Mouse (Mus musculus): ENCODE data around the gene Sae1. TPM values are rescaled to one million over a fixed set of nuclear protein-coding genes. Genes with fewer than 3 reads are reported as not detected.
A peak's percentile ranks its signal among the peaks of the same experiment; 100 is the strongest.

Gene Sae1
- polyA plus RNA-seq, 1 experiment: 256 TPM

DNA sequence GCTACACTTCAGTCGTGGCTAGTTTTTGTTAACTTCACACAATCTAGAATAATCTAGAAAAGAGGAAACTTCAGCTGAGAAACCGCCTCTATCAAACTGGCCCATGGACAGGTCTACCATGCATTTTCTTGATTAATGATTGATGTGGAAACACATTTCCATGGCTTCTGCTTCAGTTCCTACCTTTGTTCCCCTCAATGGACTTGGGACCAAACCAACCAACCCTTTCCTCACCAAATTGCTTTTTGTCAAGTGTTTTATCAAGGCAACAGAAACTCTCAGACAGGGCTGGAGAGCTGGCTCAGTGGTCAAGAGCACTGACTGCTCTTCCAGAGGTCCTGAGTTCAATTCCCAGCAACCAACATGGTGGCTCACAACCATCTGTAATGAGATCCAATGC lies 17.0 kb downstream of the Sae1 start:
- H3K9ac ChIP-seq (ENCODE audit: low read depth, poor library complexity, severe bottlenecking): no peak overlapping the region
- TF ChIP-seq CTCF (IDR thresholded peaks at IDR 0.05; ENCODE audit: low read depth, low read length): no peak
- TF ChIP-seq EP300 (IDR thresholded peaks at IDR 0.05; ENCODE audit: insufficient read depth, low read depth, low read length): no peak
- TF ChIP-seq POLR2A (IDR thresholded peaks at IDR 0.05; ENCODE audit: insufficient read depth, low read length): no peak
- H3K4me3 ChIP-seq (ENCODE audit: low read depth, low read length): no peak overlapping the region
- H3K27me3 ChIP-seq (ENCODE audit: control insufficient read depth, insufficient read depth, low read length, poor library complexity, severe bottlenecking): no peaks in the 10 kb centered on the region
- H3K36me3 ChIP-seq (ENCODE audit: control insufficient read depth, insufficient read depth, low read length, poor library complexity, severe bottlenecking): peaks cover 91% of the 10 kb centered on the region
- H3K9me3 ChIP-seq (replicated peaks; ENCODE audit: control insufficient read depth, insufficient read depth, low read length, poor library complexity, severe bottlenecking): no peaks in the 10 kb centered on the region
- no peak overlapping the region for H3K27ac ChIP-seq (ENCODE audit: insufficient read depth, low read length)
- peaks cover 2% of the 10 kb centered on the region for H3K4me1 ChIP-seq (ENCODE audit: control insufficient read depth, insufficient read depth, low read length)

DNA sequence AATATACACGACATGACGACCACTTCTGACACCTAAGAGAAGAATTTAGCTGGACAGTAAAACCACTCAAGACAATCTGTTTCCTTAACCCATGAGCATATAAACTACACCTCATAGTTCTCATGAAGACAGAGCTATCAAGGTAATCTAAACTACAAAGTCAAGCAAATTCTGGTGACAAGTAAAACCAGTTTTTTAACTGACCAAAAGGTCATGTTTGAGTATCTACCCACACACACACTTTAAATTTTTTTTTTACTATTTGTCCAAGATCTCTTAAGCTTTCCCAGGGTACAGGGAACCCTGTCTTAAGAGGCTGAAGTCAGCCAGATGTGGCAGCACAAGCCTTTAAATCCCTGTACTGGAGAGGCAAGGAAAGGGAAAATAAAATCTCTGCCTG lies 18.8 kb downstream of the Sae1 start:
- Histone ChIP-seq H3K27me3 (ENCODE audit: control insufficient read depth, insufficient read depth, low read length, poor library complexity, severe bottlenecking) (no peaks in the 10 kb centered on the region), H3K9me3 (replicated peaks; ENCODE audit: control insufficient read depth, insufficient read depth, low read length, poor library complexity, severe bottlenecking) (no peaks in the 10 kb centered on the region), H3K27ac (ENCODE audit: insufficient read depth, low read length) (no peak overlapping the region), H3K4me1 (ENCODE audit: control insufficient read depth, insufficient read depth, low read length) (peaks cover 2% of the 10 kb centered on the region), H3K36me3 (ENCODE audit: control insufficient read depth, insufficient read depth, low read length, poor library complexity, severe bottlenecking) (peaks cover 84% of the 10 kb centered on the region), H3K4me3 (ENCODE audit: low read depth, low read length) (no peak overlapping the region), H3K9ac (ENCODE audit: low read depth, poor library complexity, severe bottlenecking) (no peak overlapping the region)
- TF ChIP-seq CTCF (IDR thresholded peaks at IDR 0.05; ENCODE audit: low read depth, low read length) (no peak), EP300 (IDR thresholded peaks at IDR 0.05; ENCODE audit: insufficient read depth, low read depth, low read length) (no peak), POLR2A (IDR thresholded peaks at IDR 0.05; ENCODE audit: insufficient read depth, low read length) (no peak)

DNA sequence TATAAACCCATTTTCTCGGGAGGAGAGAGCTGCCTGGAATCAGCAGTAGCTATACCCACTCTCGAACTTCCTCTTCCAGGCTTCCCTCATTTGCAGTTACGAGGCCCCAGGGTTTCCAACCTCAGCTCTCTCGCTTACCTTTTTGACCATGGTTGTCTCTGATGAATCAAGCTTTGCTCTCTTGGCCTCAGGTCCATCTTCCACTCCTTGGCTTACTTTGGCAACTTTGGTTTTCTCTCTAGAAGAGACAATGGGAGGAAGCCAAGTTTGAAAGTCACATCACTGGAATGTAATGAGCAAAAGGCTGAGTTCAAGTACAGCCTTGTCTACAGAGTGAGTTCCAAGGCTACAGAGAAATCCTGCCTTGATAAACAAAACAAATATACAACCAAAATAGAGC lies 20.9 kb downstream of the Sae1 start:
- H3K27ac ChIP-seq (ENCODE audit: insufficient read depth, low read length): peak overlapping the region; percentile 79
- H3K9ac ChIP-seq (ENCODE audit: low read depth, poor library complexity, severe bottlenecking): no peak overlapping the region
- no peak overlapping the region for H3K4me3 ChIP-seq (ENCODE audit: low read depth, low read length)
- no peak for TF ChIP-seq EP300 (IDR thresholded peaks at IDR 0.05; ENCODE audit: insufficient read depth, low read depth, low read length)
- TF ChIP-seq CTCF (IDR thresholded peaks at IDR 0.05; ENCODE audit: low read depth, low read length): no peak
- TF ChIP-seq POLR2A (IDR thresholded peaks at IDR 0.05; ENCODE audit: insufficient read depth, low read length): no peak
- peaks cover 88% of the 10 kb centered on the region for H3K36me3 ChIP-seq (ENCODE audit: control insufficient read depth, insufficient read depth, low read length, poor library complexity, severe bottlenecking)
- H3K27me3 ChIP-seq (ENCODE audit: control insufficient read depth, insufficient read depth, low read length, poor library complexity, severe bottlenecking): no peaks in the 10 kb centered on the region
- H3K9me3 ChIP-seq (replicated peaks; ENCODE audit: control insufficient read depth, insufficient read depth, low read length, poor library complexity, severe bottlenecking): no peaks in the 10 kb centered on the region
- peaks cover 2% of the 10 kb centered on the region for H3K4me1 ChIP-seq (ENCODE audit: control insufficient read depth, insufficient read depth, low read length)

DNA sequence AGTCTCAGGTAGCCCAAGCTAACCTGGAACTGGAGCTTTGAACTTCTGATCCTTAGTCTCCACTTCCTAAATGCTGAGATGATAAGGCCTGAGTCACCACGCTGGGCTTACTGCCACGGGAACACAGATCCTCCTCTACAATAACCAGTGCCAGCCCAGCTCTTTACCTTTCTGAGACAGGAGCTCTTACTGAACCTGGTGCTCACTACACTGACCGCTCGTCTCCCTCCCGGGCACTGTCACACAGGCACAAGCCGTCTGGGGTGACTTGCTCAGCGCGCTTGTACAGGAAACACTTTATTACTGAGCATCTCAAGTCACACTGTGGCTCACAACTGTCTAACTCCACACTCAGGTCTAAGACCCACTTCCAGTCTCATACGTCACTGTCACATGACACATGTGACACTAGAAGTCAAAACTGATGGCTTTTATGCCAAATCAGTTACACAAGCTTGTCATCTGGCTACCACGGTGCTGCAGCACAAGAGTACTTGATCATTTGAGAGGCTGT lies 21.4 kb downstream of the Sae1 start:
- Histone ChIP-seq H3K9ac (ENCODE audit: low read depth, poor library complexity, severe bottlenecking) (no peak overlapping the region), H3K27ac (ENCODE audit: insufficient read depth, low read length) (peak overlapping the region; percentile 79), H3K36me3 (ENCODE audit: control insufficient read depth, insufficient read depth, low read length, poor library complexity, severe bottlenecking) (peaks cover 89% of the 10 kb centered on the region), H3K4me1 (ENCODE audit: control insufficient read depth, insufficient read depth, low read length) (peaks cover 2% of the 10 kb centered on the region), H3K9me3 (replicated peaks; ENCODE audit: control insufficient read depth, insufficient read depth, low read length, poor library complexity, severe bottlenecking) (no peaks in the 10 kb centered on the region), H3K27me3 (ENCODE audit: control insufficient read depth, insufficient read depth, low read length, poor library complexity, severe bottlenecking) (no peaks in the 10 kb centered on the region), H3K4me3 (ENCODE audit: low read depth, low read length) (no peak overlapping the region)
- TF ChIP-seq POLR2A (IDR thresholded peaks at IDR 0.05; ENCODE audit: insufficient read depth, low read length): no peak
- no peak for TF ChIP-seq EP300 (IDR thresholded peaks at IDR 0.05; ENCODE audit: insufficient read depth, low read depth, low read length)
- no peak for TF ChIP-seq CTCF (IDR thresholded peaks at IDR 0.05; ENCODE audit: low read depth, low read length)

DNA sequence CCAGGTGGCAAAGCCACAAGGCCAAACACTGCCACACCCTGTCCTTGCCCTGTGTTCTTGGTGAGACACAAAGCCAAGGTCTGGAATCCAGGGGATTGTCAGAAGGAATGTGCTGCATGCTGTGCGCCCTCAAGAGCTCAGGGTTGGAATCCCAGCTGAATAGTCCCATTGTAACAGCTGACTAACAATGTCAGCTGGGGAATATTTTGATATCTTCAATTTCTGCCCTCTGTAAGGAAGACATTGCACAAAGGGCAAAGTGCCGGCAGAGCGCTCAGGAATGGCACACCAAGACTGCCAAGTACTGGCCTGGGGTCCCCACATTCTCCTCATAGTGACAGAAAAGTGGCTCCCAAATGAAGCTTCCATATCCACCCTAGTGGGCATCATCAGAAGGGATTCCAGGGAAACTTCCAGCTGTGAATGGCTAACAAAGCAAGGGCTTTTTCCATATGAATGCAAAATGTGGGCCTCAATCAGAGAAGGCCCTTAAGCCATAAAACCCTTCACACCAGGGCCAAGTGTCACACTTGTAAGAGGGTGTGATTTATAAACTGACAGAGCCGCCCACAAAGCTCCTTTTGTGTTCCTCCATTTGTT lies 22.6 kb downstream of the Sae1 start:
- Histone ChIP-seq H3K27ac (ENCODE audit: insufficient read depth, low read length) (peak overlapping the region; percentile 66; the same call in 1 of the 2 replicates), H3K9me3 (replicated peaks; ENCODE audit: control insufficient read depth, insufficient read depth, low read length, poor library complexity, severe bottlenecking) (no peaks in the 10 kb centered on the region), H3K27me3 (ENCODE audit: control insufficient read depth, insufficient read depth, low read length, poor library complexity, severe bottlenecking) (no peaks in the 10 kb centered on the region), H3K4me1 (ENCODE audit: control insufficient read depth, insufficient read depth, low read length) (peaks cover 2% of the 10 kb centered on the region), H3K36me3 (ENCODE audit: control insufficient read depth, insufficient read depth, low read length, poor library complexity, severe bottlenecking) (peaks cover 79% of the 10 kb centered on the region), H3K4me3 (ENCODE audit: low read depth, low read length) (no peak overlapping the region), H3K9ac (ENCODE audit: low read depth, poor library complexity, severe bottlenecking) (no peak overlapping the region)
- TF ChIP-seq EP300 (IDR thresholded peaks at IDR 0.05; ENCODE audit: insufficient read depth, low read depth, low read length) (peak; percentile 94), POLR2A (IDR thresholded peaks at IDR 0.05; ENCODE audit: insufficient read depth, low read length) (no peak), CTCF (IDR thresholded peaks at IDR 0.05; ENCODE audit: low read depth, low read length) (peak; percentile 7)

- peaks cover 2% of the 10 kb centered on the region for H3K4me1 ChIP-seq (ENCODE audit: control insufficient read depth, insufficient read depth, low read length)
- no peaks in the 10 kb centered on the region for H3K9me3 ChIP-seq (replicated peaks; ENCODE audit: control insufficient read depth, insufficient read depth, low read length, poor library complexity, severe bottlenecking)
- no peaks in the 10 kb centered on the region for H3K27me3 ChIP-seq (ENCODE audit: control insufficient read depth, insufficient read depth, low read length, poor library complexity, severe bottlenecking)
- H3K27ac ChIP-seq (ENCODE audit: insufficient read depth, low read length): peak overlapping the region; percentile 52
- no peak overlapping the region for H3K4me3 ChIP-seq (ENCODE audit: low read depth, low read length)
- H3K36me3 ChIP-seq (ENCODE audit: control insufficient read depth, insufficient read depth, low read length, poor library complexity, severe bottlenecking): peaks cover 73% of the 10 kb centered on the region
- TF ChIP-seq CTCF (IDR thresholded peaks at IDR 0.05; ENCODE audit: low read depth, low read length): no peak
- TF ChIP-seq EP300 (IDR thresholded peaks at IDR 0.05; ENCODE audit: insufficient read depth, low read depth, low read length): no peak
- no peak for TF ChIP-seq POLR2A (IDR thresholded peaks at IDR 0.05; ENCODE audit: insufficient read depth, low read length)
- H3K9ac ChIP-seq (ENCODE audit: low read depth, poor library complexity, severe bottlenecking): no peak overlapping the region
Measured at GRCm38 (mm10) chr7:16364319-16364718, 23.3 kb downstream of the Sae1 start.

Data from ES-Bruce4 (cell line).